Mouse (Mus musculus) ES-E14 (cell line): ENCODE results near the gene Cemip.

Experiments used
- CHD2 ChIP-seq: IDR thresholded peaks from 2 replicates; pipeline ENCODE4 v1.6.1; 2014; ENCODE audit warnings: mild to moderate bottlenecking, low read depth, low read length, inconsistent platforms
- HCFC1 ChIP-seq: IDR thresholded peaks from 2 replicates; pipeline ENCODE4 v1.6.1; 2012; ENCODE audit warnings: low read length, inconsistent platforms, borderline replicate concordance; ENCODE audit not compliant: insufficient read depth
- MAFK ChIP-seq: IDR thresholded peaks from 2 replicates; pipeline ENCODE4 v1.6.1; 2014; ENCODE audit warnings: mild to moderate bottlenecking, low read depth, low read length, inconsistent platforms; ENCODE audit not compliant: insufficient read depth
- ZC3H11A ChIP-seq: IDR thresholded peaks from 2 replicates; pipeline ENCODE4 v1.6.1; 2012; ENCODE audit warnings: low read depth, mild to moderate bottlenecking, inconsistent platforms, low read length, borderline replicate concordance

- no peak for TF ChIP-seq CHD2
- TF ChIP-seq ZC3H11A, result no peak
- no peak for TF ChIP-seq MAFK
- TF ChIP-seq HCFC1, result no peak
Observed at GRCm38 (mm10) chr7:83965181-83965580, 121.1 kb downstream of the Cemip start.
